Mouse (Mus musculus) heart, postnatal 0 days (tissue): Measurements from ENCODE around the gene A4galt.

ENCODE experiments used
- CTCF ChIP-seq: IDR thresholded peaks from 2 replicates; pipeline ENCODE4 v1.5.1; 2016; ENCODE audit warnings: antibody characterized with exemption, control low read depth, low read depth
- EP300 ChIP-seq: IDR thresholded peaks from 2 replicates; pipeline ENCODE4 v1.6.1; 2016; ENCODE audit warnings: antibody characterized with exemption, low read depth

DNA sequence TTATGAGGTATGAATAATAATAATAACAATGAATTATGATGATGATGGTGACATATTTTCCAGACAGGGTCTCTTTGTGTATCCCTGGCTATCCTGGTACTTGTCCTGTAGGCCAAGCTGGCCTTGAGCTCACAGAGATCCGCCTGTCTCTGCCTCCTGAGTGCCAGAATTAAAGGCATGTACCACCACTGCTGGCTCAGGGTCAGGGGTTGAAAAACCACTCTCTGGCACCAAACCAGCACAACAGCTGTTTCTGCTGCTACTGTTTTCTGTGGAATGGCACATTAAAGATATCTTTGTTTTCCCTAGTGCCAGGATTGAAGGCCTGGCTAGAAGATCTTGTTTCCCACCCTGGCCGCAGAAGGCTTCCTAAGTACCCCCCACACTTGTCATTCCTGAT lies 21.4 kb upstream of the A4galt start:
- TF ChIP-seq CTCF, result no peak
- no peak for TF ChIP-seq EP300
